Mouse (Mus musculus): ENCODE measurements around the gene Golgb1. TPM values are rescaled to one million over a fixed set of nuclear protein-coding genes. Genes with fewer than 3 reads are reported as not detected.

The Golgb1 gene
- polyA plus RNA-seq, 1 experiment from 2014 or later = 93.4 TPM

DNA sequence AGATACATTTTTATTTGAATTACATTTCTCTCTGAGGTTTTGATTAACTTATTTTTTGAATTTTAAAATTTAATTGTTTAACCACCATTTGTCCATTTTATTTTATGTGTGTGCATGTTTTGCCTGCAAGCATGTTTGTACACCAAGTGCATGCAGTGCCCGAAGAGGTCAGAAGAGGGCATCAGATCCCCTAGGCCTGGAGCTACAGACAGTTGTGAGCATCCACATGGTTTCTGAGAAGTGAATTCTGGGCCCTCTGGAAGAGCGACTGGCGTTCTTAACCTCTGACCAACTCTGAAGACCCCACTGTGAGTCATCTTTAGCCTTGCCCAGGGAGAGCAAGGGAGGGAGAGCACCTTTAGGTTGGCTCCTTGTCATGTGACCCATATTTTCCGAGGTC is 9.9 kb downstream of the Golgb1 start:
- no peak overlapping the region for H3K27ac ChIP-seq
- H3K4me2 ChIP-seq (replicated peaks) = no peak overlapping the region
- no peaks in the 10 kb centered on the region for H3K9me3 ChIP-seq
- H3K27me3 ChIP-seq (replicated peaks) = no peaks in the 10 kb centered on the region
- no peak for ATAC-seq
- no peak overlapping the region for H3K4me3 ChIP-seq (replicated peaks)
- H3K9ac ChIP-seq = no peak overlapping the region
- H3K4me1 ChIP-seq (replicated peaks) = no peaks in the 10 kb centered on the region
- H3K36me3 ChIP-seq = peaks cover 11% of the 10 kb centered on the region
- 89% methylated on average over 4 of the region's 4 CpGs for WGBS

DNA sequence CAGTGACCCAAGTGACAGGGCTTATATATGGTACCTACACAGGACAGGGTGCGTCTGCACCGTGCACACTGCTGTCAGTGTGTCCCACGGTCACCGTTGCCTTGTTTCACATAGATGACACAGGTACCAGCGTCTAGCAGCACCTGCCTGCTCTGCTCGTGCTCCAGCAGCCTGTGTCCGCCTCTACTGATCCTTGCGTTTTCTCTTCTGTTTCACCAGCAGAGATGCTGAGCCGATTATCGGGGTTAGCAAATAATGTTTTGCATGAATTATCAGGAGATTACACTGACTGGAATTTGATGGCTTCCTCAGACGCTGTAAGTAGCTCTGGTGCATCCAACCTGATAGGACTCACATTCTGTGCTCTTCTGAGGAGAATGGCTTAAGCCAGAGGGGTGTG is 11.0 kb downstream of the Golgb1 start:
- no peak for ATAC-seq
- no peak overlapping the region for H3K9ac ChIP-seq
- no peaks in the 10 kb centered on the region for H3K4me1 ChIP-seq (replicated peaks)
- no peak overlapping the region for H3K4me3 ChIP-seq (replicated peaks)
- H3K4me2 ChIP-seq (replicated peaks) = no peak overlapping the region
- no peaks in the 10 kb centered on the region for H3K9me3 ChIP-seq
- peaks cover 13% of the 10 kb centered on the region for H3K36me3 ChIP-seq
- WGBS = 93% methylated on average over 11 of the region's 11 CpGs
- no peaks in the 10 kb centered on the region for H3K27me3 ChIP-seq (replicated peaks)
- no peak overlapping the region for H3K27ac ChIP-seq

DNA sequence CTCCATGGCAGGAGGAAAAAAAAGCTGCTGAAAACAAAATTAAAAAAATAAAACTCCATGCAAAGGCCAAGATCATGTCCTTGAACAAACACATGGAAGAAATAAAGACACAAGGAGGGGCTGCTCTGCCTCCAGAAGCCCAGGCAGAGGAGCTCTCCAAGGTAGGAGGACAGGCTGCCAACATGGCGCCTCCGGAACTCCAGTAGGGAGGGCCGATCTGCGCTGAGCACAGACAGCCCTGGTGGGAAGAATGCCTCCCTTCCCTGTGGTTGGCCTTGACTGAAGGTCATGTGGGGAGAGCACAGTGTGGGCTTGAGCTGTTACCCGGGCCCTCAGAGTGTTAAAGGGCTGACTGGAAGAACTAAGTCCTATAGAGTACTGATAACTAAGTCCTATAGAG is 12.6 kb downstream of the Golgb1 start:
- Histone ChIP-seq H3K36me3 (peaks cover 21% of the 10 kb centered on the region), H3K4me1 (replicated peaks) (no peaks in the 10 kb centered on the region), H3K9me3 (no peaks in the 10 kb centered on the region), H3K27me3 (replicated peaks) (no peaks in the 10 kb centered on the region), H3K4me2 (replicated peaks) (no peak overlapping the region), H3K4me3 (replicated peaks) (no peak overlapping the region), H3K9ac (no peak overlapping the region), H3K27ac (no peak overlapping the region)
- ATAC-seq = no peak
- WGBS = 82% methylated on average over 5 of the region's 5 CpGs

DNA sequence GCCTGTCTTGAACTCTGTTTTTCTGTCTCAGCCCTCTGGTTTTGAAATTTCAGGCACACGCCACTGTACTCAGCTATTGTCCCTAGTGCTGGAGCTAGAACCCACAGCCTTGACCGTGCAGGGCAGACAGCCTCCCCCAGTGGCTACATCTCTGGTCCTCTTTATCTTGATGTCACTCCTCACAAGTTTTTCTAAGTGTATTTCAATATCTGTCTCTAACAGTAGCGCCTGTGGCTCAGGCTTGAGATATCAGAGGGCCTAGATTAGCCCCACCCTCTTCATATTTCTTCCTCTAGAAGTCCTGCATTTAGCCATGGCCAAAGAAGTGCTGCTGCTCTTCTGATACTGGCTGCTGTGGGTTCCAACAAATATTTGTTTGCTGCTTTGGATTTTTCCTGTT is 15.6 kb downstream of the Golgb1 start:
- H3K4me1 ChIP-seq (replicated peaks) = no peaks in the 10 kb centered on the region
- no peak overlapping the region for H3K9ac ChIP-seq
- H3K4me2 ChIP-seq (replicated peaks) = no peak overlapping the region
- no peak overlapping the region for H3K27ac ChIP-seq
- H3K36me3 ChIP-seq = peaks cover 21% of the 10 kb centered on the region
- H3K9me3 ChIP-seq = no peaks in the 10 kb centered on the region
- no peaks in the 10 kb centered on the region for H3K27me3 ChIP-seq (replicated peaks)
- 89% methylated on average over 3 of the region's 3 CpGs for WGBS
- ATAC-seq = peak; percentile 51; the same call in 1 of the 2 replicates
- no peak overlapping the region for H3K4me3 ChIP-seq (replicated peaks)

DNA sequence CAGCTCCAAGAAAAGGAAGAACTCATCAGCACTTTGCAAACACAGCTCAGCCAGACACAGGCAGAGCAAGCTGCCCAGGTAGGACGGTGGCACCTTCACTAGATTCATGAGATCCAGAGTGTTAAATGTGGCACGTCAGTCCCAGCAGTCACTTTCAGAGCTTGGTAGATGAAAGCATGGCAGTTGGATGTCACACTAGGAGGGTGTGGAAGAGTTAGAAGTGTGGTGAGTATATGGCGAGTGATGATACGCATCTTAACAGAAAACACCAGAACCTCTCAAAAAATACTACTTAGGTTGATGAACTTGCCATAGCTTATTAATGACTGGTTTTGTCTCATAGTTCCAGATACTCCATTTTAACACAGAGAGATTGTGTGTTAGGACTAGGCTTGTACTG is 16.5 kb downstream of the Golgb1 start:
- WGBS = 94% methylated on average over 4 of the region's 4 CpGs
- H3K4me1 ChIP-seq (replicated peaks) = no peaks in the 10 kb centered on the region
- no peak for ATAC-seq
- H3K9me3 ChIP-seq = no peaks in the 10 kb centered on the region
- no peak overlapping the region for H3K27ac ChIP-seq
- no peak overlapping the region for H3K9ac ChIP-seq
- H3K4me3 ChIP-seq (replicated peaks) = no peak overlapping the region
- no peaks in the 10 kb centered on the region for H3K27me3 ChIP-seq (replicated peaks)
- peaks cover 23% of the 10 kb centered on the region for H3K36me3 ChIP-seq
- no peak overlapping the region for H3K4me2 ChIP-seq (replicated peaks)

DNA sequence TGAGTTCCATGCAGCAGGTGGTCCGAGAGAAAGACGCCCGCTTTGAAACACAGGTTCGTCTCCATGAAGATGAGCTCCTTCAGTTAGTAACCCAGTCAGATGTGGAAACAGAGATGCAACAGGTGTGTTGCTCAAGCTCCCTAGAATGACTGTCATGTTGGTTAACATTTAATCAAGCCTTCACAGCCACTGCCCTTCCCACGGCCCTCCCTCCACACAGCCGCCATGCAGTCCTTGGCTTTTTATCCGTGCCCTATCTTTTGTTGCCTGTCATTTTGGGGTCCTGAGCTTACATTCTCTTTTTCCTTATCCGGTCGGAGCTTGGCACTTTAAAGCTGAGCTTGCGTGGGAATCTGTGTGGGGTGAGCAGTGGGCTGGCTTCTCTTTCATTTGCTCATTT is 18.4 kb downstream of the Golgb1 start:
- H3K27me3 ChIP-seq (replicated peaks) = no peaks in the 10 kb centered on the region
- no peaks in the 10 kb centered on the region for H3K4me1 ChIP-seq (replicated peaks)
- no peak overlapping the region for H3K4me2 ChIP-seq (replicated peaks)
- no peak for ATAC-seq
- WGBS = 85% methylated on average over 10 of the region's 10 CpGs
- H3K4me3 ChIP-seq (replicated peaks) = no peak overlapping the region
- peaks cover 23% of the 10 kb centered on the region for H3K36me3 ChIP-seq
- no peak overlapping the region for H3K27ac ChIP-seq
- no peaks in the 10 kb centered on the region for H3K9me3 ChIP-seq
- no peak overlapping the region for H3K9ac ChIP-seq

DNA sequence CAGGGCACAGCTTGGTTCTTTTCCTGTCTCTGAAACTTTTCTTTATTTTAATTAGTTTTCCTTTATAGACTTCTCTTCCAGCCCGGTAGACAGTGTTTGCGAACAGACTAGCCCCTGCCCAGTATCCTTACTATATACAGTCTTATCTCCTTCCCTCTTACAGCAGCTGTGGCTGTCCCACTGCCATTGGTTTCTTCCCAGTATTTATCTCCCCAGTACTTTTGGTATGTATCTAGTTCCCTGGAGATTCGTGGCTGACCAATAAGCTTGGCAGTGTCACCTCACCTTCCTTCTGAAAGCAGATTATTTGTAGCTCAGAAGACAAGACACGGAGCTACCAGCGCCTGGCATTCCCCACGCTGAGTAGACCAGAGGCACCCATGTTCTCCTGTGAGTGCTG is 21.8 kb downstream of the Golgb1 start:
- no peaks in the 10 kb centered on the region for H3K27me3 ChIP-seq (replicated peaks)
- H3K9ac ChIP-seq = no peak overlapping the region
- WGBS = 91% methylated on average over 6 of the region's 6 CpGs
- no peak overlapping the region for H3K4me2 ChIP-seq (replicated peaks)
- no peak for ATAC-seq
- H3K9me3 ChIP-seq = no peaks in the 10 kb centered on the region
- no peak overlapping the region for H3K27ac ChIP-seq
- peaks cover 28% of the 10 kb centered on the region for H3K36me3 ChIP-seq
- no peak overlapping the region for H3K4me3 ChIP-seq (replicated peaks)
- H3K4me1 ChIP-seq (replicated peaks) = no peaks in the 10 kb centered on the region

DNA sequence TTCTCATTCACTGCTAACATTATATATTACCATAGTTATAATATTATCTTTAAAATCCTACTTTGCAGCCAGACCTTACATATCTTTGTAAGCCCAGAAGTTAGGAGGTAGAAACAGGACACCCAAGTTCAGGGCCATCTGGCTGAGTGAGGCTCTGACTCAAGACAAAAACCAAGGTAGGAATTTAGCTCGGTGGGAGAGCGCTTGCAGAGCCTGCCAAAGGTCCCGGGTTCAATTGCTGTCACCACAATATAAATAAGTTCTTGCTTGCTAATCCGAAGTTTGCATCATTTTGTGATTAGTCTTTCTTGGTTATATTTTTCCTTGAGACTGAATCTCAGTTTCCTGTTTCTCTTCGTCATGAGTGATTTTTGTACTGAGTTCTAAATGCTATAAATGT is 28.2 kb downstream of the Golgb1 start:
- 89% methylated on average over 5 of the region's 5 CpGs for WGBS
- no peak overlapping the region for H3K4me2 ChIP-seq (replicated peaks)
- no peak overlapping the region for H3K9ac ChIP-seq
- H3K27me3 ChIP-seq (replicated peaks) = no peaks in the 10 kb centered on the region
- H3K9me3 ChIP-seq = no peaks in the 10 kb centered on the region
- ATAC-seq = no peak
- no peaks in the 10 kb centered on the region for H3K4me1 ChIP-seq (replicated peaks)
- H3K36me3 ChIP-seq = peaks cover 21% of the 10 kb centered on the region
- no peak overlapping the region for H3K27ac ChIP-seq
- no peak overlapping the region for H3K4me3 ChIP-seq (replicated peaks)

DNA sequence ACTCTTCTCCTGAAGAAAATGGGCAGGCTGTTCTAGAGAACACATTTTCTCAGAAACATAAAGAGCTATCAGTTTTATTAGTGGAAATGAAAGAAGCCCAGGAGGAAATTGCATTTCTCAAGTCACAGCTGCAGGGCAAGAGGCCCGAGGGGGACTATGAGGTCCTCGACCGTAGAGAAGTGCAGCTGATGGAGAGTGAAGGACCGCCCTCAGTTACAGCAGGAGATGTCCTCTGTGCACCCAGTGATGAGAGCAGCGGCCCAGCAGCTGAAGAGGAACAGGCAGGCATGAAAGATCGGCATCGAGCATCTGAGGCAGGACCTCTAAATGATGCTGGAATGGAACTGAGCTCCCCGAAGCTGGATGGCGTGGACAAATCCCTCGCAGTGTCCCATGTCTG is 37.0 kb downstream of the Golgb1 start:
- WGBS = 83% methylated on average over 10 of the region's 10 CpGs
- H3K4me3 ChIP-seq (replicated peaks) = no peak overlapping the region
- H3K36me3 ChIP-seq = peaks cover 17% of the 10 kb centered on the region
- no peaks in the 10 kb centered on the region for H3K9me3 ChIP-seq
- H3K27me3 ChIP-seq (replicated peaks) = no peaks in the 10 kb centered on the region
- no peak overlapping the region for H3K9ac ChIP-seq
- H3K4me2 ChIP-seq (replicated peaks) = no peak overlapping the region
- H3K4me1 ChIP-seq (replicated peaks) = no peaks in the 10 kb centered on the region
- H3K27ac ChIP-seq = no peak overlapping the region
- ATAC-seq = no peak

DNA sequence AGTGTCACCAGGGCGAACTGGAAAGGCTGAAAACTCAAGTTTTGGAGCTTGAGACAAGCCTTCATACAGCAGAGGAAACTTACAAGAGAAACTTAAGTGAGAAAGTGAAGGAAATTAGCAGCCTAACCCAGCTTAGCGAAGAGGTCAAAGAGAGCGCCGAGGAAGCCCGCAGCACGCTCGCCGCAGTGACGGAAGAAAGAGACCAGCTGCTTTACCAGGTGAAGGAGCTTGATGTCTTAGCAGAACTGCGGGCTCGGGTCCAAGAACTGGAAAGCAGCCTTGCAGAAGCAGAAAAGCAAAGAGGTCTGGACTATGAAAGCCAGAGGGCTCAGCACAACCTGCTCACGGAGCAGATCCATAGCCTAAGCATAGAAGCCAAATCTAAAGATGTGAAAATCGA is 37.4 kb downstream of the Golgb1 start:
- Histone ChIP-seq H3K9ac (no peak overlapping the region), H3K36me3 (peaks cover 17% of the 10 kb centered on the region), H3K9me3 (no peaks in the 10 kb centered on the region), H3K4me2 (replicated peaks) (no peak overlapping the region), H3K4me3 (replicated peaks) (no peak overlapping the region), H3K4me1 (replicated peaks) (no peaks in the 10 kb centered on the region), H3K27me3 (replicated peaks) (no peaks in the 10 kb centered on the region), H3K27ac (no peak overlapping the region)
- ATAC-seq = no peak
- 78% methylated on average over 13 of the region's 13 CpGs for WGBS

DNA sequence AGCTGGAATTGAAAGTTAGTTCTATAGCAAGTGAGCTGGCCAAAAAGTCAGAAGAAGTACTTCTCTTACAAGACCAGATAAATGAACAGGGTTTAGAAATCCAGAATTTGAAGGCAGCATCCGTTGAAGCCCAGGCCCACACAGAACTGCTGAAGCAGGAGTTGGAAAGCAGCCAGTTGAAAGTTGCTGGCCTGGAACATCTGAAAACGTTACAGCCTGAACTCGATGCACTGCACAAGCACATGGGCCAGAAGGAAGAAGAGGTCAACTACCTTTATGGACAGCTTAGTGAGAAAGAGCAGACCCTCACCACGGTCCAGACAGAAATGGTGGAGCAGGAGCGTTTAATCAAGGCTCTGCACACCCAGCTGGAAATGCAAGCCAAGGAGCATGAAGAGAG is 39.3 kb downstream of the Golgb1 start:
- Histone ChIP-seq H3K36me3 (peaks cover 32% of the 10 kb centered on the region), H3K4me3 (replicated peaks) (no peak overlapping the region), H3K4me1 (replicated peaks) (no peaks in the 10 kb centered on the region), H3K9ac (no peak overlapping the region), H3K9me3 (no peaks in the 10 kb centered on the region), H3K27me3 (replicated peaks) (no peaks in the 10 kb centered on the region), H3K4me2 (replicated peaks) (no peak overlapping the region), H3K27ac (no peak overlapping the region)
- no peak for ATAC-seq
- WGBS = 66% methylated on average over 5 of the region's 5 CpGs

DNA sequence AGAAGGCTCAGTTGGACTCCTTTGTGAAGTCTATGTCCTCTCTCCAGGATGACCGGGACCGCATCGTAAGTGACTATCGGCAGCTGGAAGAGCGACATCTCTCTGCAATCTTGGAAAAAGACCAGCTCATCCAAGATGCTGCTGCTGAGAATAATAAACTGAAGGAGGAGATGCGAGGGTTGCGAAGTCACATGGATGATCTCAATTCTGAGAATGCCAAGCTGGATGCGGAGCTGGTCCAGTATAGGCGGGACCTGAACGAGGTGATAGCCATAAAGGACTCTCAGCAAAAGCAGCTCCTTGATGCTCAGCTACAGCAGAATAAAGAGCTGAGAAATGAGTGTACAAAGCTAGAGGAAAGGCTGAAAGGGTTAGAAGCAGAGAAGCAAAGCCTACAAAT is 43.6 kb downstream of the Golgb1 start:
- no peak for ATAC-seq
- Histone ChIP-seq H3K4me1 (replicated peaks) (no peaks in the 10 kb centered on the region), H3K27me3 (replicated peaks) (no peaks in the 10 kb centered on the region), H3K27ac (no peak overlapping the region), H3K9ac (no peak overlapping the region), H3K9me3 (no peaks in the 10 kb centered on the region), H3K36me3 (peaks cover 23% of the 10 kb centered on the region), H3K4me2 (replicated peaks) (no peak overlapping the region), H3K4me3 (replicated peaks) (no peak overlapping the region)
- 95% methylated on average over 10 of the region's 10 CpGs for WGBS

DNA sequence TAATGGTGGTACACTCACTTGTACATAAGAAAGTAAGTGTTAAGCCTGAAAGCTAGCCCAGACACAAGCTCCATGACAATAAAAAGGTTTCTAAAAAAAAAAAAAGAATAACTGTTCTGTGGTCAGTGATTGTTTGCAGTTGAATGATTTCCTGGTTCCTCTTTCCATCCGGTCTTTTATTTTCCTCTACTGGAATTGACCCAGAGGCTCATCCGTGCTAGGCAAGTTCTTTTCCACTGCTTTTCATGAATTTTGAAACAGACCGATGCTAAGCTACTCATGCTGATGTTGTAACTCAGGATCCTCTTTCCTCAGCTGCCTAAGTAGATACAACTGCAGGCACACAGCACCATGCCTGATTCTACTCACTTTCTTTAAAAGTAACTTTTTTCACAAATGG is 45.5 kb downstream of the Golgb1 start:
- H3K9me3 ChIP-seq = no peaks in the 10 kb centered on the region
- 81% methylated on average over 3 of the region's 3 CpGs for WGBS
- H3K27ac ChIP-seq = no peak overlapping the region
- no peak overlapping the region for H3K4me3 ChIP-seq (replicated peaks)
- no peak overlapping the region for H3K4me2 ChIP-seq (replicated peaks)
- no peak for ATAC-seq
- H3K9ac ChIP-seq = no peak overlapping the region
- no peaks in the 10 kb centered on the region for H3K27me3 ChIP-seq (replicated peaks)
- H3K36me3 ChIP-seq = peaks cover 18% of the 10 kb centered on the region
- H3K4me1 ChIP-seq (replicated peaks) = no peaks in the 10 kb centered on the region
